Mouse (Mus musculus) urinary bladder, postnatal 4 days (tissue): ENCODE data around the gene Gpatch1.
A peak's percentile ranks its signal among the peaks of the same experiment; 100 is the strongest.

Experiments used
- DNase-seq, 2 experiments: peaks; one replicate each; pipeline ENCODE4 v3.0.0; 2021 to 2022; ENCODE audit warnings: low spot score in 2 of 2

The Gpatch1 gene

DNA sequence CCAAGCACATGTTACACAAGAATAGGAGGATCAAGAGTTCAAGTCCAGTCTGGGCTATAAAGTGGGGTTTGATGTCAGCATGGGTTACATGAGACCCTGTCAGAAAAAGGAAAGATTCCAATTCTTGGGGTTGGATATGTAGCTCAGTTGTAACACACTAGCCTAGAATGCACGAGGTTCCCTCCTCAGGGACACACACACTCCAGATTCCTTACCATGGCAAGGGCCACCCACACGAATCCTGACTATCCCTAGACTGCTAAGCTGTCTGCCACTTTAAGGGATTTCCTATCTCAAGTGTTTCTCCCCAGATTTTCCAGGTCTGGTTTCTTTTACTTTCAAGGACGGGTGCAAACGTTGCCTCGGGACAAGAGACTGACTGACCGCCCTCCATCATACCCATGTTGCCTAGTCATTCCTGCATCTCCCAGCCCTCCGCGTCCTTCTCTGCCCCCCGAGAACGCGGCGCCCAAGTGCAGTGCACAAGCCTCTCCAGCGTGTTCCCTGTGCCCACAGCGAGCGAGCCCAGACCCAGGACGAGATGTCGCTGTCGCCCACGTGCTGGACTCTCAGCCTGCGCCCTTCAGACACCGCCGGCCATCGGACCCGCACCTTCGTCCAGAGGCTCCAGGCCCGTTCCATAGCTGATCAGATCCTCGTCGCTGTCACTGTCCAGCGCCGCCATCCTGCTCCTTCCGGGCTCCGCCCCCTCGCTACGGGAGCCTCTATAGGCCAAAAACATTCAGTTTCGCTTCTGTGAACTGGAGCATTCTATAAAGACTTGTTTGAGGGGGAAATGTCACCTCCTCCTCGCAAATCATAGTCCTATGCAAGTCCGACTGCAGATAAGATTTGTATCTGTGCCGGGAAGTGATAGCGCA, at the start of gene Gpatch1:
Gene Gpatch1, minus strand, starts transcription at position 712 of the 881 bp plus-strand sequence.
- peak; percentile 86 to 96 for DNase-seq

DNA sequence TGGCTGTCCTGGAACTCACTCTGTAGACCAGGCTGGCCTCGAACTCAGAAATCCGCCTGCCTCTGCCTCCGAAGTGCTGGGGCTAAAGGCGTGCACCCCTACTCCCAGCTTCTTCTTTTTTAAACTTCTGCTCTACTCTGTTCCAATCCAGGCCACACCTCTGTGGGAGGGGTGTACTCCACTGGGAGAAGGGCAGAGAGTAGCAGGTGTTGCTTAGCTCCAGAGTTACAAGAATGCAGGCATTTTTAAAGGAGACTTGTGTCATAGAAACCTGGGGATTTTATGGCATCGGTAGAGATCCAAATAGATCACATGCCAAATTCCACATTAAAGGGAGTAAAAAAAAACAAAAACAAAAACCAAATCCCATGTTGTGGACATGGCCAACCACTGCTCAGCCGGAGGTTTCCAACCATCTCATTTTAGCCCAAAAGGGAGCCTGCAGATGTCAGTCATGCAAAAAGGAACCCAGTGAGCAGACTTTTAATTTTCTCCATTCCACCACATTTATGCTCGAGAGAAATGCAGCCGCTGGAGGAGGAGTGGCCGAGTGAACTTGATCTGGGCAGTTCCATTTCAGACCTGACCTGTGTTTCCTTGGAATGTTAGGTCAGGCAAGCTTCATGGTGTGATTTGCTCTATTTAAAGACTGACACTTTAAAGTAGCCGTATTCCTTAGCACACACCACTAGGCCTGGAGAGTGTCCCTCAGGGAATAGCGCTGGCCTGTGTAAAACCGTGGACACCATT, 47.1 kb upstream of the Gpatch1 start:
- no peak for DNase-seq

DNA sequence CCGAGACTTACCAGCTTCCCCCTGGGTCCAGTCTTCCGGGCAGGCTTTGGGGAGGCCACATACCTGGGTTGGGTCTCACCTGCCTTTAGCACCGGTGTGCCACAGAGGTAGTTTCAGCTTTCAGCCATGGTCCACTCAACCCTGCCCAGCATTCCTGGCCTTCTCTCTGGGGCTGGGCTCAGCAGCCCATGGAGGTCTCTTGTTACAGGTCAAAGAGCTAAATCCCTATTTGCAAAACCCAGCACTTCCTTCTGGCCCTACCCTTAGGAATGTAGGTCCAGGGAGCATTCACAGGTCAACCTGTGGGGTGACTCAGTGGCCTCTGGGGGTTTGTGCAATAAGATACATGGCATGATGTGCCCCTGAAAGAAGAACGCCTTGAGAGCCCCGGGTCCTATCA, 44.6 kb upstream of the Gpatch1 start:
- DNase-seq = no peak

DNA sequence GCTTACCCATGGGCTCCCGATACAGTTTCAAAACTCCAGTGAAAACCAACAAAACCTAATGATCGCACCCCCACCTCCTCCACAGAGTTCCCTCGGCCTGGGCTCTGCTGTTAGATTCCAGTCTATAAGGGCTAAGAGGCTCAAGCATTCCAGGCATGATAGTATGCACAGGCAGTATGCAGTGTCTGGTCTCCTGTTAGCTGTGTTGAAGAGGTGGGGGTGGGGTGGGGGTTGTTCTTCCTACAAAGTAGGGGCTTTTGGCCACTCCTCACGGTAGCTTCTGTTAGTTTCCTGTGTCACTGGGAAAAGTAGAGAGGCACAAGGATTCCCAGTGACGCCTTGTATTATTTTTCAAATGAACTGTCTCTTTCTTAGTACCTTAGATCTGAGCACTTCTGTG, 44.0 kb upstream of the Gpatch1 start:
- DNase-seq = no peak

DNA sequence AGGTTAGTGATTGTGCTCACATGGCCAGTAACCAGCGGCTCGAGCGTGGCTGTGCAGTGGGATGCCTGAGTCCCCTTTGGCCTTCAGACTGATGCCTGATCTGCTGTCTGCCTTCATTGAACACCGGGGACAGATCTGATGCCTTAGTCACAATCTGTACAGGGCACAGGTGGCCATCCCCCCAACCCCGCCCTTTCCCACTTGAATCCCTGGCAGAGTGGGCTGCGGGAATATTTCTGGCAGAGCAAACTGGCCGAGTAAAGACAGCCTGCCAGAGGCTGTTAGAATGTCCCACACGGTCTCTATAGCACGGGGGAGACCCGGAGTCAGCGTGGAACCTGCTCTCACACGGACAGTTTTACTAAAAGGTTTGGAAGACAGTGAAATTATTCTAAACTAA, 39.4 kb upstream of the Gpatch1 start:
- DNase-seq = no peak

DNA sequence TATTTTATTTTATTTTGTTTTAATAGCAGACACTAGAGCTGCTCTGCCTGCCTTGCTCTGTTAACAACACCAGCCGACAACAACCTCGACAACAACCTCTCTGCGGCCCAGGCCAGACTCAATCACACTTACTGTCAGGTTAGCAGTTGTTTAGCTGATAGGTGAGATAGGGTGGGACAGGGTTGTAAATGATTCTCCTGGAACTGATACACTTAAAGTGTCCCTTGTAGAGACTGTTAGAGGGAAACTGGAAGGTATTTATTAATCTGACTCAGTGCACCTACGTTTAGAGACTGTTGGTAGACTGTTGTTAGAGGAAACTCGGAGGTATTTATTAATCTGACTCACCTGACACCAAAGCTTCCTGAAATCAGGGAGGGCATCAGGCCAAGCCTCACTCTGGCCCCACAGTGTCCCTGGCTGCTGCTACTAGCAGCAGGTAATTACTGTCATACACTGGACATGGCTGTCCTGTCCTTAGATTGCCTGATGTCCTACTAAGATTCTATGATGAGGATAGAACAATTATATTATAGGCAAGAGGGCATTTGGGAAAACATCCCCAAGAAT, 37.1 kb upstream of the Gpatch1 start:
- no peak for DNase-seq

DNA sequence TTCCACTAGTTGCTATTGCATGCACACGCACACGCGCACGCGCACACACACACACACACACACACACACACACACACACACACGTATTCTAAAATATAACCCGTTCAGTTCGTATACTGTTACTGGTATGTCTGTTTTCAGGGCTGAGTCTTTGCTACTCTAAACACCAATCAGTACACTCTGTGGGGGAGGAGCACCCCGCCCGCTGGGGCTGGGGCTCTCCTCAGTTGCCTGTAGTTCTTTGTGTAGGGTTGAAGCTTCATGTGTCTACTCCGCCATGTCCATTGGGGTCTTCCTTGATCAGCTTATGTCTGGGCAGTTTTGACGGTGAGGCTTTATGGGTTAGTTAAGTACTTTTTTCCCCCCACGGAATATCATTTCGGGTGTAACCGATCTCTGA, 35.1 kb upstream of the Gpatch1 start:
- no peak for DNase-seq

DNA sequence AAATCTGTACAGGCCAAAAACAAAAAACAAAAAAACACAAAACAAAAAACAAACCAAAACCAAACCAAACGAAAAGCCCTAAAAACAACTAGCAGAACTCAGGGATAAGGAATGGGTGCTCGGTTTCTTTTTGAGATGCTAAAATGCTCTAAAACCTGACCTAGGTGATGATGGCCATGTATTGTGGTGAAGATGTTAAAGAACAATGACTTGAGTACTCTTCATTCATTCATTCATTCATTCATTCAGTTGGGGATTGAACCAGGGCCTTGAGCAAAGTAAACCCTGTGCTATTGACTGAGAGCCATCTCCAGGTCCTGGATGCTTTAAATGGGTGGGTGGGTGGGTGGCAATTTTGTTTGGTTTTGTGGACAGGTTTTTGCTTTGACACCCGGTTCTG, 32.9 kb upstream of the Gpatch1 start:
- DNase-seq = no peak

DNA sequence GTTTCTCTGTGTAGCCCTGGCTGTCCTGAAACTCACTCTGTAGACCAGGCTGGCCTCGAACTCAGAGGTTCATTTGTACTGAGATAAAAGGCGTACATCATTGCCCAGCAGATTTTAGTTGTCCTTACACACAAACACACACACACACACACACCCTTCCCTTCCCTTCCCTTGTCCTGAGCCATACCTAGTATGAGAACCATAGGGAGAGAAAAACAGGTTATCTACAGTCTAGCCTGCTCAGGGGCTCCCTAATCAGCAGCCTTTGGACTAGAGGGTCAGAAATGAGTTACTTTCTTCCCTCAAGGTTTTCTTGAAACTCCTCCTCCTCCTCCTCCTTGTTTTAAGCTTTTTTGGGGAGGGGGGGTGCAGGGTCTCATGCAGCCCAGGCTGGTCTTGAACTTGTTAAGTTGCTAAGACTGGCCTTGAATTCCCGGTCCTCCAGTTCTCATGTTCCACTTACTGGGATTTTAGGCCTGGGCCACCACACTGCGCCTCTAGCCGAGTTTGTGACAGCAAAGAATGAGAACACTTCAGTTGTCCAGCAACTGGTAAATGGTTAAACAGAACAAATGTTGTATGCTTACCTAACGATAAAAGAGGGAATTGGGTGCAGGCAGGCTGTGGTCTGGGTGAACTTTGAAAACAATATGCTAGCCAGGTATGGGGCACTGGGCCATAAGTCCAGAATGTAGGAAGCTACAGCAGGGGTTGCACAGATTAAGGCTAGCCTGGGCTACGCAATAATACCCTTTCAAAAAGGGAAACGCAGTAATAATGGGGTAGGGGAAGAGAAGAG, 31.8 kb upstream of the Gpatch1 start:
- DNase-seq = no peak

DNA sequence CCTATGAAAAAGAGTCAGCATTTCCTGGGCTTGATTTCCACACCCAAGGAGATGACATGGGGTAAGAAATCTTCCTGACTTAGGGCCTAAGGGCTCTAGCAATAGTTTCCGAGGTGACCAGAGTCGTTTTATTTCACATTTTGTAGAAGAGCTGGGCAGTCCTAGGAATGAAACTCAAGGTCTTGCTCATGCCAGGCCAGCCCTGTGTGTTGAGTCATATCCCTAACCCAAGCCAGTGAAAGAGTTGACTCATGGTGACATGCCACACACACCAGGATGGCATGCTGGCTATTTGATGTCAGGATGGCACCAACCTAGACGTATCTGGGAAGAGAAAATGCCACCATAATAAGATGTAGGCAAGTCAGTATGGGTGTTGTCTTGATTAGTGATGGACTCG, 30.8 kb upstream of the Gpatch1 start:
- no peak for DNase-seq

DNA sequence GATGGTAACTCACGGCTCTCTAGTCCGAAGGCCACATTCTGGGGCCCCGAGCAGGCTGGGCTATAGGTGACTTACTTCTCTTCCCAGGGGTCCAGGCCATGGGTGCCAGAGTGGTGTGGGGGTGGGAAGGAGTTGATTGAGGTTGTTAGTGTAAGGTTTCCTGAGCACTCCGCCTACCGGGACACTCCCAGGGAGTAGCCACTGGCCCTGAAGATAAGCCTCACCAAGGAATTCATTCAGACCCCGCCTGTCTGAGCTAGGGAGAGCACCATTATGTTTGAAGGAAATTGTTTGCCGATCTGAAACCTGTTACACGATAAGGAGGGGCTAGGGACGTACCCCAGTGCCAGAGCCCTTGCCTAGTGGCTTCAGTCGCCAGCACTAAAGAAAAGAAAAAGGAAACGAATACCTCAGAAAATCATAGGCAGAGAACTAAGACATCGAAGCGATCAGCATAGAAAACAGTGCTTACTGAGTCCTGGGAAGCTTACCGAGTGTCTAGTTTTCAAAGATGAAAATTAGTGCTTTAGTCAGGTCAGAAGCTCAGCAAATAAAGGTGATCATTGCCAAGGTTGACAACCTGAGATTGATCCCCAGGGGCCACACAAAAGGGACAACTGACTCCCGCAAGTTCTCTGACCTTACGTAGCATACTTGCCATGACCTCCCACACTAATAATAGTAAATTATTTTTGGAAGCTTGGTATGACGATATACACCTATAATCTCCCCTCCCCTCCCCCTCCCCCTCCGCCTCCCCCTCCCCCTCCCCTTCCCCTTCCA, 29.9 kb upstream of the Gpatch1 start:
- no peak for DNase-seq

DNA sequence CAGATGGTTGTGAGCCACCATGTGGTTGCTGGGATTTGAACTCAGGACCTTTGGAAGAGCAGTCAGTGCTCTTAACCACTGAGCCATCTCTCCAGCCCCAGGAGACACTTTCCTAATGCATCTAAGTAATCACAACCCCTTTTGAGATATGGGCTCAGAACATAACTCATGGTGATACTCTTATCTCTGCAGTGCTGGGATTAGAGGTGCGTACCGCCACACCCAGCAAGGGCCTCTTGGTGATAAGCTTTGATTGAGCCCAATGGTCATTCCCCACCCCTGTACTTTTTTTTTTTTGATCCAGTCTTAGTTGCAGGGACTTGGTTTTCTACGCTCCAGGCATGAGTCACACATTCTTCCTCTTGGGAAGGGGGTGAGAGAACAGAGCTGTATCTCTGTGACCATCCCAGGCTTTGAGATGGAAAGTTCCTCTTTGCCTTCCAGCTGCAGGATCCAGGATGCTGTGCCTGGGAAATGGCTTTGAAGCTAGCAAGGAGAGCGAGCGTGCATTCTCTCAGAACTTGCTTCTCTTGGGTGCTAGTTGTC, 26.6 kb upstream of the Gpatch1 start:
- DNase-seq = no peak

DNA sequence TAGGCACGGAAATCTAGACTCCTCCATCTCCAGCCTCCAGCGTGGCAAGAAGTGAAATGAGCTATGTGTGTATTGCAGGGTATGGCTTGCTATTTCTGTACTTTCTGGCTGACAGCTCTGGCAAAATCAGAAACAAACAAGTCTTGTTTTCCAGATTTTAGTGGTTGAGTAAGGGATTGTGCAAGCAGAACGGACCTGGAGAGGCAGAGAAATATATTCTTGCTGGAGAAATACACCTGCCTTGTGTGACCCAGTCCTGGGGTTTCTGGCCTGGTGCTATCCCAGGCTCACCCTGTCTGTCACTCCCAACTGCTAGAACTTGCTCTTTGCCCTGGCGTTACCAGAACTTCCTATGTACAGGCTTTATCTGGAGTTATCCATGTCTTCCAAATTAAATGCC, 24.3 kb upstream of the Gpatch1 start:
- no peak for DNase-seq

DNA sequence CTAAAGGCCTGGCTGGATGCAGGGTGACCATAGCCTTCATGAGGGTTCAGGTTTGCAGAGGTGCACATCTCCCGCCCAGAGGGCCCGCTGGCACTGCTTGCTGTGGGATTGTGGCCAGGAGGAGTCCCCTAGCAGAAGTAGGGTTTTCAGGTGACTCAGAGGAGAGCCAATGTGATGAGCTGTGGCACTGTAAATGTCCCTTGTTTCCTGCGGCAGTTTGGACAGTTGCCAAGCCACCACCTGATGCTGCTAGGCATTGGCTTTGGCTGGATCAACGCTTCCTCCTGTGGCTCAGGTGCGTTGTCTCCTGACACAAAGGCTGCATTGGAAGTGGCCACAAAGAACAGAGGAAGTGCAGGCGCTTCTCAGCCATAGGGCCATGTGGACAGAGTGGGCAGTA, 23.0 kb upstream of the Gpatch1 start:
- DNase-seq = no peak

DNA sequence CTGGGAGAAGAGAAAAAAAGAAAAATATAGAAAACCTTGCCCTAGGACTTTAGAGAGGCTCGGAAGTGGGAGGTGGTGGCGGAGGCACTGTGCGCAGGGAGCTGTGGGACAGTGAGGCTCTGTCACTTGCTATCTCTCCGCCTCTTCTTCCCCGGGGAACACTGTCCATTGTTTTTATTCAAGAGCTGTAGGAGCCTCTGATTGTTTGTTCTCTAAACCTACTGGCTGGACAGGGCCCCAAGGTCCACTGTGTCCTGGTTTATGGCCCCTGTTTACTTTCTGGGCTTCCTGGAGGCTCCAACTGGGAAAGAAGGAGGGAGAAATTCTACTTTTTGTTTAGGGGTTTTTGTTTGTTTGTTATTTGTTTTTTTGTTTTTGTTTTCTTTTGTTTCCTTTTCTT, 22.0 kb upstream of the Gpatch1 start:
- DNase-seq = no peak

DNA sequence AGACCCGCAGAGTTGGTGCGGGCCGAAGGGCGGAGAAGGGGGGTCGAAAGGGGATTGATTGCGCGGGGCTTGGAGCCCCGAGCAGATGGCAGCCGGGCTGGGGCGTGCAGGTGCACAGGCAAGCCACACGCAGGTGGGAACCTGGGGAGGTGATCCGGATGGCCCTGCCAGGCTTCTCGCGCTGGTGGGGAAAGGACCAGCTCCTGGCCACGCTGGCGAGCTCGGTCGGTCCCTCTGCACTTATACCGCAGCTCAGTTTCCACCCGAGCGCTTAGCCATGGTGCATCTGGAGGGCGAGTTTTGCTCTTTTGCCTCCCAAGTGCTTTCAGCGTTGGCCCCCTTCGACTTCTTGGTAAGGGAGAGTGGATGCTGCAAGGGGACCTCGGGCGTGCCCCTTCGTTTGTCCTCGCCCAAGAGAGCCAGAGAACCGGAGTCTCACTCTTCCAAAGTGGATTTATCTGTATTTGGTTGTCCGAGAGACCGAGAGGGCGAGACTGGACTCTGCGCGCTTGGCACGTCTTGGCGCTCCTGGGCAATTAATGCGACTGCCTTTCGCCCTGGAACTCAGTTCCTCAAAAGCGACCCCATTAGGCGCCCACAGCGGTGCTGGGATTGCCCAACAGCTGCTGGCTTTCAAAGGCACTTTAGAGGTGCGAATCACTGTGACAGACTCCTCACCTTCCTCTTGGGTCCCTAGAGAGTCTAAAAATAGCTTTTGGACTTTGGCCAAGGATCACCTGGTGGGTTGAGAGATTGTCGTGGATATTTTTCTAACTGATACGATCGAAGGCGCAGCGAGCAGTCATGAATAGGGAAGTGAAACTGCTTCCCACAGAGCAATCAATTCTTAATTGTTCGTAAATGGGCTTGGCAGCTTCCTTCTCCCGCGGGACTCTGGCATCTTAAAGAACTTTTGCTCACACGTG, 16.6 kb upstream of the Gpatch1 start:
- no peak for DNase-seq

DNA sequence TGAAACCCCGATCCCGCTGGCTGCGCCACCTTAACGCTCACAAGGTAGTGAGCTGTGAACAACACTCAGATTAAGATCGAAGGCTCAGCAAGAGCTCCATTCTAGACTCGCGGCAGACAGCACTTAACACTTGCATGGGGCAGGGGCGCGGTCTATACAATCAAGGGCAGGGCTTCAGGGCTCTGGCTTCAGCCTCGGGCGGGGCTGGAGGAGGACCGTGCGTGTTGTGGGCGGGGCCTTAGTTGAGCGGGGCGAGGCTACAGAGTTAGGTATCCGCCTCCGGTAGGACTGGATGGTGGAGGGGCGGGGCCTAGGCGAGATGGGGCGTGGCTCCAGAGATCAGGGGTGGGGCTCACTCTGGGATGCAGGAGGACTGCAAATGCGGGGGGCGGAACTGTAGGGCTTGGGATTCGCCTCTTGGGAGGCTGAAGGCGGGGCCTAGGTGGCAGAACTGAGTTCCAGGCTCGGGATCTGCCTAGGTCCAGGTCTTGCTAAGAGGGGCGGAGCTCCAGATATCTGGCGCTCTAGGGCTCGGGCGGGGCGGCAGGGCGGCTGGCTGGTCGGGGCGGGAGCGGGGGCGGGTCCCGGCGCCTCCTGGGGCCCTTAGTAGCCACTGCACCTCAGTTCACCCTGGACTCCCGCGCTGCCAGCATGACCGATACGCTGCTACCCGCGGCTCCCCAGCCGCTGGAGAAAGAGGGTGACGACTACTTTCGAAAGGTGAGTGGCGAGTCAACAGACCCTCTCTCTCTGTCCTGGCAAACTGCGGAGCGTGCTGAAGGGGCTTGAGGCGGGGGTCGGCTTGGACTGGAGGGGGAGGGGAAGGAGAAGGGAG, 15.7 kb upstream of the Gpatch1 start, which contains the start of gene Rhpn2:
Gene Rhpn2, plus strand, starts transcription at position 479 of the 835 bp plus-strand sequence.
- DNase-seq = peak; percentile 98 to 100

DNA sequence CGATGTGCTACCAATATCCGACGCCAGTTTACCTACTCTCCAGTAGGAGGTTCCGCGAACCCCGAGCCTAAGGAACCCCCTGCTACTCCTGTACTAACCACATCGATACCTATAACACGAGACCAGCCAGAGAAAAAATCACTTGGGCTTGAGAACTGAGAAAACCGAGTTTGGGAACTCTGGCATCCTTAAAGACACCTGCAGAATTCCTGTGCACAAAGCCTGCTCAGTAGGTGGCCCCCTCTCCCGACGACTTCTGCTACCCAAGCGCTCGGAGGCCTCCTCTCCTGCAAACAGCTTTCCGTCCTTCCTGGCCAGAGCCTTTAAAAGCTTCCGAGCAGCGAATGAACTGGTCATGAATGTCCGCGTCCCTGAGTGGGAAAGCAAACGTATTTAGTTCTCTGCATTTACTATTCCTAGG, 15.0 kb upstream of the Gpatch1 start:
- peak in 1 of 2 experiments; percentile 26 for DNase-seq

DNA sequence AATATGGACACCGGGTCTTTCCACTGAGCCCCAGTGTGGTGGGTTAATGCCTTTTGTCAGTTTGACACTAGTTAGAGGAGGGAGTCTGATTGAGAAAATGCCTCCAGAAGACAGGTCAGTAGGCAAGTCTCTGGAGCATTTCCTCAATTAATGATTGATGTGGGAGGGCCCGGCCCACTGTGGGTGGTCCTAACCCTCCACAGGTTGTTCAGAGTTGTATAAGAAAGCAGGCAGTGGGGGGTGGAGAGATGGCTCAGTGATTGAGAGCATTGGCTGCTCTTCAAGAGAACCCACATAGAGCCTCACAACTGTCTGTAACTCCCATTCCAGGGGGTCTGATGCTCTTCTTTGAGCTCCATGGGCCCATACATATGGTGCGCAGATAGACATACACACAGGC, 13.3 kb upstream of the Gpatch1 start:
- no peak for DNase-seq
